Mouse (Mus musculus) heart, embryonic 13.5 days (tissue): Measurements from ENCODE around the gene Gm9573. TPM values are rescaled to one million over a fixed set of nuclear protein-coding genes. Genes with fewer than 3 reads are reported as not detected.

Source experiments
- ATAC-seq: fragments of 200-750 bp; cut with Nextera tagmentation; 2 replicates; pipeline ENCODE4 v1.8.0; 2017; ENCODE audit warnings: moderate TSS enrichment; ENCODE audit not compliant: insufficient number of reproducible peaks, low FRiP score, low TSS enrichment; ENCODE audit errors: extremely low read depth
- H3K27ac ChIP-seq: fragments of 300-500 bp; sonication (generic); replicated peaks from 2 replicates; pipeline ENCODE4 v1.5.1; 2015; ENCODE audit warnings: moderate library complexity, mild to moderate bottlenecking, inconsistent platforms
- H3K27me3 ChIP-seq: fragments of 300-500 bp; sonication (generic); replicated peaks from 2 replicates; pipeline ENCODE4 v1.6.1; 2015; ENCODE audit warnings: mild to moderate bottlenecking, inconsistent platforms
- H3K36me3 ChIP-seq: fragments of 300-500 bp; sonication (generic); 2 replicates; pipeline ENCODE4 v1.6.1; 2015; ENCODE audit warnings: mild to moderate bottlenecking, inconsistent platforms
- H3K4me1 ChIP-seq: fragments of 300-500 bp; sonication (generic); 2 replicates; pipeline ENCODE4 v1.6.1; 2015; ENCODE audit warnings: inconsistent platforms
- H3K4me2 ChIP-seq: fragments of 300-500 bp; sonication (generic); 2 replicates; pipeline ENCODE4 v1.6.1; 2015; ENCODE audit warnings: inconsistent platforms, mild to moderate bottlenecking, moderate library complexity
- H3K4me3 ChIP-seq: fragments of 300-500 bp; sonication (generic); 2 replicates; pipeline ENCODE4 v1.5.1; 2015; ENCODE audit warnings: moderate library complexity, mild to moderate bottlenecking, inconsistent platforms
- H3K9ac ChIP-seq: fragments of 300-500 bp; sonication (generic); 2 replicates; pipeline ENCODE4 v1.6.1; 2015; ENCODE audit warnings: inconsistent platforms, mild to moderate bottlenecking, moderate library complexity
- H3K9me3 ChIP-seq: fragments of 300-500 bp; sonication (generic); 2 replicates; pipeline ENCODE4 v1.6.1; 2016; ENCODE audit warnings: inconsistent platforms
- WGBS: fragments of 180-500 bp; shearing (Covaris S2); methylation state at CpG from one replicate; pipeline ENCODE4 v1.1.7; 2015; ENCODE audit warnings: mixed read lengths; 5-methylcytosine and 5-hydroxymethylcytosine counted together
- polyA plus RNA-seq: library from polyadenylated mRNA; unstranded; fragments of >200 nt; fragmentation: Nextera tagmentation; extraction: Ambion mirVana; gene quantifications from 2 replicates; pipeline ENCODE4 v1.2.1, GENCODE M21; 2015

The Gm9573 gene
- polyA plus RNA-seq, 1 experiment from 2014 or later: not detected

GRCm38 (mm10) chr17:35593786-35594185 lies 32.7 kb downstream of the Gm9573 start:
- Histone ChIP-seq H3K9me3 (0 out of 2 replicates have a peak, but pooled peaks cover 6% of the 10 kb centered on the region), H3K4me1 (no peaks in the 10 kb centered on the region), H3K9ac (no peak overlapping the region), H3K27me3 (no peaks in the 10 kb centered on the region; the same call in 1 of the 2 replicates), H3K4me2 (no peak overlapping the region), H3K36me3 (no peaks in the 10 kb centered on the region), H3K4me3 (no peak overlapping the region), H3K27ac (no peak overlapping the region)
- ATAC-seq: no peak
- WGBS: 29% methylated on average over 4 of the region's 4 CpGs

DNA sequence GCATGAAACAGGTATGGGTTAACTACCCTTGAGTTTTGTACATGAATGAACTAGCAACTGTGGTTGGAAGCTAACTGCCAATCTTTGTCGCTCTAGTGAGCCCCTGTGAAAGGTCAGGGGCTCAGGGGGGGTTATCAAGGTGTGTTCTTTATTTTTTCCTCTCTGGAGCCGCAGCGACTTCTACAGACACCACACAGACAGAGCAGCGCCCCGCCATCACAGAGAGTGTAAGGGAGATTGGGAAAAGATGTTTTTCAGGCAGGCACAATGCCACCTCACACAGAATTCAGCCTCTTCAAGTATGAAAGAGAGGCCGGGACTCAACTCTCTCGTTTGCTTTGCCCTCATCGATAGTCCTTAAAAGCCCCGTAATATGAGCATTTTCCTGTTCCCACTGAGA lies 34.3 kb downstream of the Gm9573 start:
- 73% methylated on average over 9 of the region's 9 CpGs for WGBS
- ATAC-seq: no peak

DNA sequence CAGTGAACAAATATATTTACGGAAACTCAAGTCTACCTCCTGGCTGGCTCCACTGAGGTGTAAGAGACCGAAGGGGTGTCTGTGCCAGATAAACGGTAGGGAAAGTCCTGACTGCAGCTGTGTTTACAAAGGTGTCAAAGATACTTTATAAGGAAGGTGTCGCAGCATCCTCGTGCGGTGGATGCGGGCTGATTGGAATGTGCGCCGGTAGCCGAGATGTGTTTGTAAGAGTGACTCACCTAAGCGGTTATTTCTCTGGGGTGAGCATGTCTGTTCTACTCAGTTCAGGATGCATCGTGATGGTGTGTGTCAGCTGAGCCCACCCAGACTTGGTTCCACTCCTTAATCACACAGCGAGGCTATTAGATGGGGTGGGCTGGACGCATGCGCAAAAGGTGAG lies 34.7 kb downstream of the Gm9573 start:
- WGBS: 88% methylated on average over 15 of the region's 15 CpGs
- Histone ChIP-seq H3K4me2 (no peak overlapping the region), H3K9ac (no peak overlapping the region), H3K36me3 (no peaks in the 10 kb centered on the region), H3K27ac (no peak overlapping the region), H3K4me3 (no peak overlapping the region), H3K27me3 (no peaks in the 10 kb centered on the region; the same call in 1 of the 2 replicates), H3K9me3 (no peaks in the 10 kb centered on the region), H3K4me1 (no peaks in the 10 kb centered on the region)
- no peak for ATAC-seq

More for the DNA sequence above, 34.3 kb downstream of the Gm9573 start:
- H3K4me3 ChIP-seq: no peak overlapping the region
- H3K9me3 ChIP-seq: 0 out of 2 replicates have a peak, but pooled peaks cover 3% of the 10 kb centered on the region
- no peaks in the 10 kb centered on the region for H3K4me1 ChIP-seq
- no peaks in the 10 kb centered on the region for H3K36me3 ChIP-seq
- no peak overlapping the region for H3K27ac ChIP-seq
- H3K4me2 ChIP-seq: no peak overlapping the region
- no peak overlapping the region for H3K9ac ChIP-seq
- no peaks in the 10 kb centered on the region; the same call in 1 of the 2 replicates for H3K27me3 ChIP-seq

DNA sequence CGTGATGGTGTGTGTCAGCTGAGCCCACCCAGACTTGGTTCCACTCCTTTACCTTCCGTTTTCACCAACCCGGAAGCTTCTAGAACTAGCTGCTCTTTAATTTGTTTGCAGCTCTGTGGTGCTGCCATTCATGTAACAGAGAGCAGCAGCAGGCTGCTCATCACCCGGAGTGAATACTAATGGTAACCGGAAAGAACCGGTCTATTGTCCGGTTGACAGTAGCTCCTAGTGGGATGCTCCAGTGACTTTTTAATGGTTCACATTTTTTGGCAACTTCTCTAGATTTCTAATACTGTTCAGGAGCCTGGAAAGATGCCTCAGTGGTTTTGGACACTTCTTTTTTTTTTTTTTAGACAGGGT lies 35.2 kb downstream of the Gm9573 start:
- Histone ChIP-seq H3K27me3 (no peaks in the 10 kb centered on the region; the same call in 1 of the 2 replicates), H3K9ac (no peak overlapping the region), H3K4me3 (no peak overlapping the region), H3K4me2 (no peak overlapping the region), H3K9me3 (no peaks in the 10 kb centered on the region), H3K4me1 (no peaks in the 10 kb centered on the region), H3K36me3 (no peaks in the 10 kb centered on the region), H3K27ac (no peak overlapping the region)
- ATAC-seq: no peak
- WGBS: 86% methylated on average over 7 of the region's 7 CpGs

DNA sequence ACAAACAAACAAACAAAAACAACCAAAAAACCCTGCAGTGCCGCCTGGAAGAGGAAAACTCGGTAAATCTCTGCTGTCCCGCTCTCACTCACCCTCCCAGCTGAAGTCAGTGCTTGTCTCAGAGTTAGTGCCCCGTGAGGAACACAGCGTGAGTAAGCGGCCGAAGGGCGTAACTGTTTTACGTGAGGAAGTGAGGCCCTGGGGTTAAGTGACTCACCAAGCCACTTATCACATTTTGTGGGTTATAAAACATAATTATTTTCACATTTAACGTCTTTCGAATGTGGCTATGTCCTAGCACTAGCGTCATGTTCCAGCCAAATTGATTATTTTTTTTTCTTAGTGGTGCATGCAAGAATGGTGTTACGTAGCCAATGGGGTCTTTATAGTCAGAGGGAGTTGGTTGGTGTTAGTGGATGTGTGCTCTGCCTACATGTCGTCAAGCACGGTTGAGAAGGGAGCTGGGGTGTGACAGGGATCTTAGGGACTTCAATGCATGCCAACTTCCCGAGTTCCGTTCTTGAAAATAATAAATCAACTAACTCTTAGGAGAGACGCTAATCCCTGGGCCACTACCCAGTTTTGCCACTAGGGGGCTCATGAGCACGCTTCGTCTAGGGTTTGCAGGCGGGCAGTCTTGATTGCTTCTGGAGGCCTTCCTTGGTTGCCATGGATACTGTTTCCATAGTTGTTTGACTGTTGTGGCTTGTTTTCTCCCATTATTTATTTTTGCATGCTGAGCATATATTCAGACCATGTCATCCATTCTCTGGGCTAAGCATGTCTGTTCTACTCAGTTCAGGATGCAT lies 35.8 kb downstream of the Gm9573 start:
- Histone ChIP-seq H3K4me2 (peak overlapping the region; percentile 8; the same call in 1 of the 2 replicates), H3K9me3 (no peaks in the 10 kb centered on the region), H3K27me3 (peaks cover 4% of the 10 kb centered on the region), H3K27ac (no peak overlapping the region), H3K9ac (no peak overlapping the region), H3K36me3 (no peaks in the 10 kb centered on the region), H3K4me3 (no peak overlapping the region), H3K4me1 (no peaks in the 10 kb centered on the region)
- WGBS: 44% methylated on average over 21 of the region's 21 CpGs
- ATAC-seq: no peak

DNA sequence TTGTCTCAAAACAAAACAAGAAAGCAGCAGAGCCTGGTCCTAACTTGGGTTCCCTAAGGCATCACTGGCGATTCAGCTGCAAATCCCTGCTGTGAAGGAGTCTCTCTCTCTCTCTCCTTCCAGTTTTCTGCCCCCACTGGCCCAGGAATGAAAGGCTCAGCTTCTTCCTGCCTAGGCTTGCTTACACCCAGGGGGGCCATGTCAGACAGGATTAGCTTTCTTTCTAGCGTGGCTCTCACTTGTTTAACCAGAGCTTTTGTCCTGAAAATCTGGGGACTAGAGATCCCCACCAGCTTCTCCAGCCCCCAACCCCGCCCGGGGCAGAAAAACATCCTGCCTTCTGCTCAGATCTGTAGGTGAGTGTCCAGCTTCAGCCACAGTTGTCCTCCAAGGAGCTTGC lies 38.0 kb downstream of the Gm9573 start:
- Histone ChIP-seq H3K36me3 (no peaks in the 10 kb centered on the region), H3K27me3 (peaks cover 9% of the 10 kb centered on the region), H3K4me2 (no peak overlapping the region), H3K4me3 (no peak overlapping the region), H3K9ac (no peak overlapping the region), H3K4me1 (peaks cover 3% of the 10 kb centered on the region; the same call in 1 of the 2 replicates), H3K9me3 (no peaks in the 10 kb centered on the region), H3K27ac (no peak overlapping the region)
- 31% methylated on average over 4 of the region's 4 CpGs for WGBS
- no peak for ATAC-seq

GRCm38 (mm10) chr17:35587291-35587690 lies 39.1 kb downstream of the Gm9573 start:
- Histone ChIP-seq H3K9me3 (no peaks in the 10 kb centered on the region), H3K4me2 (no peak overlapping the region), H3K27ac (no peak overlapping the region), H3K36me3 (no peaks in the 10 kb centered on the region), H3K27me3 (peaks cover 9% of the 10 kb centered on the region), H3K4me3 (no peak overlapping the region), H3K4me1 (peaks cover 3% of the 10 kb centered on the region; the same call in 1 of the 2 replicates), H3K9ac (no peak overlapping the region)
- 76% methylated on average over 1 of the region's 1 CpGs for WGBS
- no peak for ATAC-seq

GRCm38 (mm10) chr17:35584330-35584937 lies 42.0 kb downstream of the Gm9573 start:
- no peak overlapping the region for H3K27ac ChIP-seq
- 16% methylated on average over 16 of the region's 16 CpGs for WGBS
- H3K4me2 ChIP-seq: peak overlapping the region; percentile 57
- no peak for ATAC-seq
- peak overlapping the region; percentile 17; the same call in 1 of the 2 replicates for H3K4me3 ChIP-seq
- H3K36me3 ChIP-seq: no peaks in the 10 kb centered on the region
- peak overlapping the region; percentile 41 for H3K9ac ChIP-seq
- peaks cover 9% of the 10 kb centered on the region for H3K27me3 ChIP-seq
- H3K4me1 ChIP-seq: peaks cover 3% of the 10 kb centered on the region; the same call in 1 of the 2 replicates
- no peaks in the 10 kb centered on the region for H3K9me3 ChIP-seq

DNA sequence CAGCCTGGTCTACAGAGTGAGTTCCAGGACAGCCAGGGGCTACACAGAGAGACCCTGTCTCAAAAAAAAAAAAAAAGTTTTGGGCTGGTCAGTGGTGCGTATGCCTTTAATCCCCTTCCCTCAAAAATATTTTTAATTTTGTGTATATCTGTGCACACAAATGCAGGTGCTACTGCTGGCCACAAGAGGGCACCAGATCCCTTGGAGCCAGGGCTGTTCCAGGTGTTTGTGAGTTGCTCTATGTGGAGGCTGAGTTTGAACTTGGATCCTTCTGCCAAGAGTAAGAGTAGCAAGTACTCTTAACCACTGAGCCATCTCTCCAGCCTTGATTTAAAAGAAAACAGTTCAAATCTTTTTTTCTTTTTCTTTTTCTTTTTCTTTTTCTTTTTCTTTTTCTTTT lies 43.5 kb downstream of the Gm9573 start:
- peaks cover 9% of the 10 kb centered on the region for H3K27me3 ChIP-seq
- no peak for ATAC-seq
- H3K4me3 ChIP-seq: no peak overlapping the region
- no peak overlapping the region for H3K27ac ChIP-seq
- H3K4me2 ChIP-seq: no peak overlapping the region
- no peak overlapping the region for H3K9ac ChIP-seq
- 85% methylated on average over 1 of the region's 1 CpGs for WGBS
- H3K36me3 ChIP-seq: no peaks in the 10 kb centered on the region
- H3K4me1 ChIP-seq: peaks cover 3% of the 10 kb centered on the region; the same call in 1 of the 2 replicates
- H3K9me3 ChIP-seq: no peaks in the 10 kb centered on the region

DNA sequence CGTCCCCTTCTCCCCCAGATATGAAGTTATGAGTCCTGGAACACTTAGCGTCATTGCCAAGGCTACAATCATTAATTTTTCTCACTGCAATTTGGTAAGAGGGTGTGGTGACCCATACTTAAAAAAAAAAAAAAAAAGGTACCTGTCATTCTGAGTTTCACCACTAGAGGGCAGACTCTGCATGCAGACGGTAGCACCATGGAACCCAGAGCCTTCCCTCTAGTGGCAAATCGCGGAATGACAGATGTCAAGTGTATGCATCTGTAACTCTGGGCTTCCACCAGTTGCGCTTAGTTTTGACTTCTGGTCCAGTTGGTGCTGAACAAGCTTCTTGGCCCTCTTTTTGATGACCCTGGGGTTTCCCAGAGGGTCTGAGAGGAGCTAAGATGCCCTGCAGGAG lies 48.2 kb downstream of the Gm9573 start:
- Histone ChIP-seq H3K9me3 (no peaks in the 10 kb centered on the region), H3K36me3 (no peaks in the 10 kb centered on the region), H3K4me2 (no peak overlapping the region), H3K27ac (no peak overlapping the region), H3K9ac (no peak overlapping the region), H3K4me1 (no peaks in the 10 kb centered on the region), H3K27me3 (peaks cover 33% of the 10 kb centered on the region), H3K4me3 (no peak overlapping the region)
- WGBS: 16% methylated on average over 6 of the region's 6 CpGs
- ATAC-seq: no peak

DNA sequence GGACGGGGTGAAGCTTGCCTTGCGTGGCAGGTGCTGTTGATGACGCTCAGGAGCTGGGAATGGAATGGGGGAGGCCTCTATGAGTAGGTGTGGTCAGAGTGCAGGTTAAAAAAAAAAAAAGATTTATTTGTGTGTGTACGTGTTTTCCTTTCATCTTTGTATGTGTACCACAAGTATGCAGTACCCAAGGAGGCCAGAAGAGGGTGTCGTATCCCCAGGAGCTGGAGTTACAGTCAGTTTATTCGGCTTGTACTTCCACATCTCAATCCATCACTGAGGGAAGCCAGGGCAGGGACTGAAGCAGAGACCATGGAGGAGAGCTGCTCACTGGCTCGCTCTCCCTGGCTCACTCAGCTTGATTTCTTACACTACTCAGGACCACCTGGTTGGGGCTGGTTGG lies 55.0 kb downstream of the Gm9573 start:
- Histone ChIP-seq H3K9ac (no peak overlapping the region), H3K36me3 (no peaks in the 10 kb centered on the region), H3K9me3 (no peaks in the 10 kb centered on the region), H3K27ac (no peak overlapping the region), H3K4me3 (no peak overlapping the region), H3K4me1 (peaks cover 13% of the 10 kb centered on the region), H3K27me3 (peaks cover 51% of the 10 kb centered on the region), H3K4me2 (no peak overlapping the region)
- WGBS: 85% methylated on average over 7 of the region's 7 CpGs
- ATAC-seq: no peak
